Mouse (Mus musculus) adipocyte (in vitro differentiated cells): Measurements from ENCODE around the gene Krtap20-2.
"Not testable (repeated sequence)": the region's sequence is repeated elsewhere in the genome, so short reads cannot be mapped to it uniquely, and the experiment has no call there.

Experiments
- DNase-seq: peaks from one replicate; pipeline ENCODE4 v3.0.0-alpha.2; 2016; ENCODE audit warnings: low spot score

Krtap20-2 gene

DNA sequence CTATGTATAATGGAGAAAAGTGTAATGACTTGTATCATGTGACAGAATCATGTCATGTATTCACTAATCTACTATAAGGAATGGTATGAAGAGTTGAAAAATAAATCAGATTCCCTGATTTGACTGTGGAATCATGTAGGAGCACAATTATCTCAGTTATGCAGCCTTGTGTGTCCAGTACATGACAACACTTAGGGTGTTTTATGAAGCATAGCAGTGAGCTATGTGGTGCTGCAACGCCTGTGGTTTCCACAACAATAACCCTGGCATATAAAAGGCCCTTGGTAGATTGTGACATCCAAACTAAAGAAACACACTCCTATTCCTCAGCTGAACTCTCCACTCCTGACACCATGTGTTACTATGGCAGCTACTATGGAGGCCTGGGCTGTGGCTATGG, at the start of gene Krtap20-2:
Gene Krtap20-2, plus strand, starts transcription at position 301 of the 400 bp plus-strand sequence.
- no peak for DNase-seq

DNA sequence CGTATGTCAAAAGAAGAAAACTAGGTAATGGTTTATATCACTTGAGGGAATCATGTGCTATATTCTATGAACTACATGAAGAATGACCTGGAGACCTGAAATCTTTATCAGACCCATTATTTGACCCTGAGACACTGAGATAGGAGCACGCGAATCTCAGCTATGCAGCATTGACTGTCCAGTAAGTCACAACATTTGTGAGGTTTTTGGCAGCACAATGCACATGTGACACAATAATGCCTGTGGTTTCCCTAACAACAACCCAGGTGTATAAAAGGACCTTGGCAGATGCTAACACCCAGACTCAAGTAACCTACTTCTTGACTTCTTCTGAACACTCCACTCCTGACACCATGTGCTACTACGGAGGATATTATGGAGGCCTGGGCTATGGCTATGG, 48.0 kb upstream of the Krtap20-2 start, which contains the start of gene Gm9789:
Gene Gm9789, plus strand, starts transcription at position 301 of the 400 bp plus-strand sequence.
- no peak for DNase-seq

DNA sequence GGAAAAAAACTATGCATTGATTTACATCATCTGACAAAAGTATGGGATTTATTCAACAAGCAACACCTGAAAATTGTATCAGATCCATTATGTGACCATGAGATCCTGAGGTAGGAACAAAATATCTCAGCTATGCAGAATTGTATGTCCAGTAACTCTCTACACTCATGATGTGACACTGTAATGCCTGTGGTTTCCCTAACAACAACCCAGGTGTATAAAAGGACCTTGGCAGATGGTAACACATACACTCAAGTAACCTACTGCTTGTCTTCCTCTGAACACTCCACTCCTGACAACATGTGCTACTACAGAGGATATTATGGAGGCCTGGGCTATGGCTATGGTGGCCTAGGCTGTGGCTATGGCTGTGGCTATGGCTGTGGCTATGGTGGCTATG, 36.5 kb upstream of the Krtap20-2 start, which contains the start of gene Gm7735:
Gene Gm7735, plus strand, starts transcription at position 301 of the 400 bp plus-strand sequence.
- DNase-seq = not testable (repeated sequence)

DNA sequence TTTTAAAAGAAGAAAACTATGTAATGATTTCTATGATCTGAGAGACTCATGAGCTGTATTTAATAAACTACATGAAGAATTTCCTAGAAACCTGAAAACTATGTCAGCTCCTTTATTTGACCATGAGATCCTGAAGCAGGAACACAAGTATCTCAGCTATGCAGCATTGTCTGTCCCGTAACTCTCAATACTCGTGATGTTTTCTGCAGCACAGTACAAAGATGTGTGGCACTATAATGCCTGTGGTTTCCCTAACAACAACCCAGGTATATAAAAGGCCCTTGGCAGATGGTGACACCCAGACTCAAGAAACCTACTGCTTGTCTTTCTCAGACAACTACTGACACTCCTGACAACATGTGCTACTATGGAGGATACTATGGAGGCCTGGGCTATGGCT, 31.2 kb upstream of the Krtap20-2 start, which contains the start of gene 1110057P08Rik:
Gene 1110057P08Rik, plus strand, starts transcription at position 301 of the 400 bp plus-strand sequence.
- no peak for DNase-seq

DNA sequence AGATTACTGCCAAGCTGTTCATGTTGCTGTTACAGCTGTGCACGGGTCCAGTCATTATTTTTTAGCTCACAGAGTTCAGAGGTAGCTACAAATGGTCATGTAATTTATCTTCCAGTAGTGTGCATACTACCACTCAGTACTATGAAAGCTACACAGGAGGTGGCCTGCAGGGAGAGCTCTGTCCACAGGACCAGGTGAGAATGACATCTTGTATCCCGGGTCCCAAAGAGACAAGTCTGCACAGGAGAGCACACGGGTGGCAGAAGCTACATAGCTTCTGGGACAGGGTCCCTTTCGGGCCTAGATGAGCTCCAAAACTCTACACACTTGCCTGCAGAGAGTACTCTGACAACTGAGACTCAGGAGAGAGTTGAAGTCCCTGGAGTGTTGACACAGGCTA, 17.0 kb upstream of the Krtap20-2 start:
- no peak for DNase-seq
